Mouse (Mus musculus): ENCODE results near the gene Myo1d. TPM values are rescaled to one million over a fixed set of nuclear protein-coding genes. Genes with fewer than 3 reads are reported as not detected.

Myo1d gene
- total and polyA plus RNA-seq, 3 experiments = 15.9 to 81.1 (median 41.7) TPM

DNA sequence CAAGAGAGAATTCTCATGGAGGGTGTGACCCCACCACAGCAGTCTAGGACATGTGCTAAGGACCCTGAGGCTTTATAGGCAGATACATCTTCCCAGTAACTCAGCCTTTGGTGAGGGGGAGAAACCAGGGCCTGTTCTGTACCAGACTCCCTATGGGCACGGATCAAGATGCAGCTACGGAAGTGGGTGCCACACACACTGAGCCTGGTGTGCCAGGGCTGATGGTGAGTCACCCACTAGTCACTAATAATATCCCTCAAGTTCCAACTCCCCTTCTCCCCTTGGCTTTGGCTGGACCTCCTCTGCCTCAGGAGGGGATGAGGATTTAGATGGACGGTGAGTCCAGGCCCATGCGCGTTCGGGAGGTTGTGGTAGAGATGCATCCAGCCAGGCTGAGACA is 283.9 kb downstream of the Myo1d start:
- Histone ChIP-seq H3K36me3 (ENCODE audit: control insufficient read depth in 1 of 2, insufficient read depth in 2 of 2, low read length in 2 of 2) (no peaks in the 10 kb centered on the region; a peak in 1 of 4 replicates), H3K4me3 (ENCODE audit: control insufficient read depth in 1 of 2, insufficient read depth in 1 of 2, low read depth in 2 of 2, low read length in 2 of 2) (no peak overlapping the region), H3K79me2 (ENCODE audit: control insufficient read depth, insufficient read depth, low read length, poor library complexity) (no peaks in the 10 kb centered on the region), H3K9me3 (replicated peaks; ENCODE audit: insufficient read depth, low read length) (no peaks in the 10 kb centered on the region), H3K27ac (ENCODE audit: control insufficient read depth, low read depth, low read length) (no peak overlapping the region), H3K9ac (ENCODE audit: control insufficient read depth, low read depth, low read length, poor library complexity, severe bottlenecking) (no peak overlapping the region), H3K4me1 (ENCODE audit: control insufficient read depth in 1 of 2, insufficient read depth in 2 of 2, low read length in 2 of 2) (no peaks in the 10 kb centered on the region), H3K27me3 (ENCODE audit: control insufficient read depth in 1 of 2, insufficient read depth in 2 of 2, low read length in 2 of 2) (no peaks in the 10 kb centered on the region)
- TF ChIP-seq USF2 (IDR thresholded peaks at IDR 0.05; ENCODE audit: borderline replicate concordance in 1 of 2, insufficient read depth in 1 of 2, low read depth in 1 of 2, low read length in 2 of 2) (no peak), POLR2AphosphoS2 (IDR thresholded peaks at IDR 0.05; ENCODE audit: low read length) (no peak), TBP (IDR thresholded peaks at IDR 0.05; ENCODE audit: low read depth, low read length) (no peak)
- DNase-seq (ENCODE audit: low read depth, low spot score) = no peak

DNA sequence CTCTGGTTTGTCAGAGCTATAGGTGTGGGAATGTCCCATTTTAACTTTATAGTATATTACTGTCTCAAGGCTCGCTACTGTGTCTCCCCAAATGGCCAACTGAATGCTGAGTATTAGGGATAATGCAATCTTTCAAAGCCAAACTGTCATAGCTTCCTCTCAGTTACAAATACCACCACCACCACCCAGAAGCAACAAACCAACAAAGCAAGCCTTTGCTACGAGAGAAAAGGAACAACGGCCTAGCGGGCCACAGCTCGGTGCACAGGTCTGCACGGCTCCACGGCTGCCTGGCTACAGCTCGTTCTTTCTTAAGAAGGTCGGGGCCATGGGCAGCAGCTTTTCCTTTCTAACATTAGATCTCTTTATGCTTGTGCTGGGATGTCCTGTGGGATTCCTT is 285.0 kb downstream of the Myo1d start:
- no peaks in the 10 kb centered on the region for H3K4me1 ChIP-seq (ENCODE audit: control insufficient read depth in 1 of 2, insufficient read depth in 2 of 2, low read length in 2 of 2)

GRCm38 (mm10) chr11:80493186-80493585 is 286.6 kb downstream of the Myo1d start:
- Histone ChIP-seq H3K27ac (ENCODE audit: control insufficient read depth, low read depth, low read length) (no peak overlapping the region), H3K27me3 (ENCODE audit: control insufficient read depth in 1 of 2, insufficient read depth in 2 of 2, low read length in 2 of 2) (no peaks in the 10 kb centered on the region), H3K79me2 (ENCODE audit: control insufficient read depth, insufficient read depth, low read length, poor library complexity) (no peaks in the 10 kb centered on the region), H3K4me1 (ENCODE audit: control insufficient read depth in 1 of 2, insufficient read depth in 2 of 2, low read length in 2 of 2) (no peaks in the 10 kb centered on the region), H3K9me3 (replicated peaks; ENCODE audit: insufficient read depth, low read length) (no peaks in the 10 kb centered on the region), H3K4me3 (ENCODE audit: control insufficient read depth in 1 of 2, insufficient read depth in 1 of 2, low read depth in 2 of 2, low read length in 2 of 2) (no peak overlapping the region), H3K36me3 (ENCODE audit: control insufficient read depth in 1 of 2, insufficient read depth in 2 of 2, low read length in 2 of 2) (no peaks in the 10 kb centered on the region; a peak in 1 of 4 replicates), H3K9ac (ENCODE audit: control insufficient read depth, low read depth, low read length, poor library complexity, severe bottlenecking) (no peak overlapping the region)
- DNase-seq (ENCODE audit: low read depth, low spot score) = no peak
- TF ChIP-seq TCF12 (IDR thresholded peaks at IDR 0.05; ENCODE audit: low read depth, low read length) (no peak), MYB (IDR thresholded peaks at IDR 0.05; ENCODE audit: low read depth, low read length) (no peak), MEF2A (IDR thresholded peaks at IDR 0.05; ENCODE audit: extremely low read depth, insufficient replicate concordance, low read depth, low read length, poor library complexity, severe bottlenecking) (no peak), RAD21 (IDR thresholded peaks at IDR 0.05; ENCODE audit: low read depth, low read length) (no peak), MYC (IDR thresholded peaks at IDR 0.05; ENCODE audit: low read depth, low read length) (no peak), BHLHE40 (IDR thresholded peaks at IDR 0.05; ENCODE audit: borderline replicate concordance, low read depth, low read length) (no peak), POLR2AphosphoS2 (IDR thresholded peaks at IDR 0.05; ENCODE audit: low read length) (no peak), POLR2A (IDR thresholded peaks at IDR 0.05; ENCODE audit: control insufficient read depth in 1 of 2, insufficient read depth in 1 of 2, low read depth in 1 of 2, low read length in 2 of 2, poor library complexity in 1 of 2) (no peak), ZKSCAN1 (IDR thresholded peaks at IDR 0.05; ENCODE audit: low read depth, low read length) (no peak), TBP (IDR thresholded peaks at IDR 0.05; ENCODE audit: low read depth, low read length) (no peak), EP300 (IDR thresholded peaks at IDR 0.05; ENCODE audit: low read depth in 1 of 2, low read length in 2 of 2) (no peak), ELF1 (IDR thresholded peaks at IDR 0.05; ENCODE audit: low read depth, low read length) (no peak), GABPA (IDR thresholded peaks at IDR 0.05; ENCODE audit: low read depth, low read length) (no peak), SIN3A (IDR thresholded peaks at IDR 0.05; ENCODE audit: low read length) (no peak)

More for the DNA sequence above, 285.0 kb downstream of the Myo1d start:
- Histone ChIP-seq H3K9ac (ENCODE audit: control insufficient read depth, low read depth, low read length, poor library complexity, severe bottlenecking) (no peak overlapping the region), H3K27ac (ENCODE audit: control insufficient read depth, low read depth, low read length) (no peak overlapping the region), H3K36me3 (ENCODE audit: control insufficient read depth in 1 of 2, insufficient read depth in 2 of 2, low read length in 2 of 2) (no peaks in the 10 kb centered on the region; a peak in 1 of 4 replicates), H3K27me3 (ENCODE audit: control insufficient read depth in 1 of 2, insufficient read depth in 2 of 2, low read length in 2 of 2) (no peaks in the 10 kb centered on the region), H3K79me2 (ENCODE audit: control insufficient read depth, insufficient read depth, low read length, poor library complexity) (no peaks in the 10 kb centered on the region), H3K4me3 (ENCODE audit: control insufficient read depth in 1 of 2, insufficient read depth in 1 of 2, low read depth in 2 of 2, low read length in 2 of 2) (no peak overlapping the region), H3K9me3 (replicated peaks; ENCODE audit: insufficient read depth, low read length) (no peaks in the 10 kb centered on the region)
- TF ChIP-seq TBP (IDR thresholded peaks at IDR 0.05; ENCODE audit: low read depth, low read length) = no peak
- no peak for TF ChIP-seq UBTF (IDR thresholded peaks at IDR 0.05; ENCODE audit: borderline replicate concordance, insufficient read depth, low read depth, low read length)
- TF ChIP-seq KAT2A (conservative IDR thresholded peaks at IDR 0.05; ENCODE audit: low read depth, low read length) = no peak
- TF ChIP-seq ETS1 (IDR thresholded peaks at IDR 0.05; ENCODE audit: low read depth, low read length) = no peak
- TF ChIP-seq ZKSCAN1 (IDR thresholded peaks at IDR 0.05; ENCODE audit: low read depth, low read length) = no peak
- TF ChIP-seq TCF12 (IDR thresholded peaks at IDR 0.05; ENCODE audit: low read depth, low read length) = no peak
- no peak for TF ChIP-seq BHLHE40 (IDR thresholded peaks at IDR 0.05; ENCODE audit: borderline replicate concordance, low read depth, low read length)
- TF ChIP-seq CHD2 (IDR thresholded peaks at IDR 0.05; ENCODE audit: low read length) = no peak
- TF ChIP-seq SIN3A (IDR thresholded peaks at IDR 0.05; ENCODE audit: low read length) = no peak
- no peak for TF ChIP-seq RCOR1 (IDR thresholded peaks at IDR 0.05; ENCODE audit: low read depth, low read length)
- TF ChIP-seq NELFE (IDR thresholded peaks at IDR 0.05; ENCODE audit: low read depth, low read length) = no peak
- TF ChIP-seq MXI1 (IDR thresholded peaks at IDR 0.05; ENCODE audit: low read depth, low read length) = no peak
- no peak for DNase-seq (ENCODE audit: low read depth, low spot score)

All from MEL (cell line).